ENCODE assay signal across 12 mouse cellular contexts in the genomic region with DNA sequence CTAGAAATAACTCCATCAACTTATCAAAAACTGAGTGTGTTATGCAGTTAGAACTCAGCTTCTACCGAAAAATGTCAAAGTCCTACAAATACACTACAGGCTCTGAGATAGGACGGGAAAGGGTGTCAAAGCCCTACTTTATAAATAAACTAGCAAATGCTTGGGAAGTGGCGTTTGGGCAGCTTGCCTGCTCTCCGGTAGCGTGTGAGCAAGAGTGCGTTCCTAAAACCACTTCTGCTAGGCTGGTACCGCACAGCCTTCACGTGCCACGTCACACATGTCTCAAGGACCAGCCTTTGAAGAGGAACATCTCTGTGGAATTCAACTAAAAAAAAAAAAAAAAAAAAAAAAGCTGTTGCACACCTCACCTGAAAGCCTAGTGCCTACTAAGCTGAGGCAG. TPM values are rescaled to one million over a fixed set of nuclear protein-coding genes. Genes with fewer than 3 reads are reported as not detected.
DNase-seq lines count a peak whose midpoint lies in the region; TF ChIP-seq lines count a peak whose summit lies in the region.
"Had no signal": no experiment of that assay in that cellular context is flagged by ENCODE, and none has a peak within 500 bp of the region (broad histone marks: within the 10 kb centered on the region; RNA-seq: fewer than 3 reads in every experiment).

No protein-coding gene starts in this region.

- WGBS in heart, adult 2 months, result 40% methylated on average over 9 of the region's 9 CpGs

- intact Hi-C loops in heart, adult 2 months (cut with DNase I), result loop anchor here (5.0 kb wide), 1 partner anchor 34 kb away; no protein-coding TSS in a partner anchor
- intact Hi-C loops in heart, postnatal 10 days (cut with DNase I), result no loop called here

- H3K4me1 ChIP-seq in heart, adult 2 months (ENCODE audit: control insufficient read depth, insufficient read depth, low read length), result peaks cover 17% of the 10 kb centered on the region

- TF ChIP-seq EP300 in heart, adult 2 months (IDR thresholded peaks at IDR 0.05; ENCODE audit: insufficient read depth, low read depth, low read length), result no peak

- H3K27me3 ChIP-seq in heart, adult 2 months (ENCODE audit: control insufficient read depth, insufficient read depth, low read length), result no peaks in the 10 kb centered on the region
- H3K27me3 ChIP-seq: forebrain, embryonic 12.5 days; liver, embryonic 12.5 days; midbrain, embryonic 12.5 days had no signal

- no peak overlapping the region for H3K4me3 ChIP-seq in heart, adult 2 months
- H3K4me3 ChIP-seq: forebrain, embryonic 12.5 days; layer of hippocampus, adult 2 months; liver, embryonic 12.5 days; midbrain, embryonic 12.5 days had no signal

- peak in 1 of 2 experiments; percentile 52 for DNase-seq in heart, adult 2 months
- DNase-seq in heart, adult 11 months, result no peak
- DNase-seq in frontal cortex, postnatal 14 days (ENCODE audit: low spot score in 2 of 2), result peak; percentile 41 to 50
- DNase-seq in heart, postnatal 10 days, result peak; percentile 58 to 63
- peak; percentile 33 for DNase-seq in lung, postnatal 14 days
- no peak for DNase-seq in kidney, adult 11 months
- no peak for DNase-seq in kidney, adult 8-10 months
- DNase-seq in B cell, adult 2 months, result no peak

- H3K36me3 ChIP-seq in heart, adult 2 months (ENCODE audit: control insufficient read depth, insufficient read depth, low read length), result peaks cover 8% of the 10 kb centered on the region
- H3K36me3 ChIP-seq: forebrain, embryonic 12.5 days; liver, embryonic 12.5 days; midbrain, embryonic 12.5 days had no signal

- H3K27ac ChIP-seq in heart, adult 2 months, result peak overlapping the region; percentile 81
- H3K27ac ChIP-seq: forebrain, embryonic 12.5 days; layer of hippocampus, adult 2 months; midbrain, embryonic 12.5 days had no signal

- no peak overlapping the region for H3K9ac ChIP-seq in heart, adult 2 months (ENCODE audit: low read depth, low read length)
- H3K9ac ChIP-seq: forebrain, embryonic 12.5 days; liver, embryonic 12.5 days; midbrain, embryonic 12.5 days had no signal

- no peak for TF ChIP-seq POLR2A in heart, adult 2 months (IDR thresholded peaks at IDR 0.05; ENCODE audit: insufficient read depth, low read depth, low read length)

- H3K79me2 ChIP-seq in heart, adult 2 months (replicated peaks; ENCODE audit: control insufficient read depth, insufficient read depth, low read length), result peaks cover 1% of the 10 kb centered on the region; the same call in 1 of the 2 replicates

- TF ChIP-seq CTCF in heart, adult 2 months (IDR thresholded peaks at IDR 0.05), result no peak

RNA-seq across cellular contexts. Expression of gene Ank, which starts 36.7 kb away (rescaled TPM):
- total RNA-seq in heart, adult 2 months (2021), result 100 to 1,000 TPM; 196 to 225 TPM
- polyA plus RNA-seq in heart, adult 2 months (2012; rRNA removed), result 176 and 318 TPM in 2 replicates
- 100 to 1,000 TPM; 125 to 149 TPM for total RNA-seq in heart, postnatal 10 days (2021)

Comparison
In these comparisons a context has a peak if more than half of its experiments do, and no peak if none do; other contexts are left out.
1. DNase-seq: peak in frontal cortex, postnatal 14 days (2 of 2), heart, postnatal 10 days (2 of 2) and lung, postnatal 14 days (single experiment); none in heart, adult 11 months (single experiment), kidney, adult 11 months (single experiment), kidney, adult 8-10 months (0 of 2) and B cell, adult 2 months (0 of 2).